20 mouse cellular contexts compared by ENCODE assay signal in genomic region chr17:72907777-72908176, GRCm38 (mm10).
"Had no signal": no experiment of that assay in that cellular context is flagged by ENCODE, and none has a peak within 500 bp of the region (broad histone marks: within the 10 kb centered on the region; RNA-seq: fewer than 3 reads in every experiment).

No protein-coding gene starts in this region.

- DNase-seq: kidney, adult 18-20 months; kidney, adult 9 months; kidney, postnatal 36 days; layer of hippocampus, postnatal 36 days; liver; liver, embryonic 13.5 days; lung, postnatal 10 days; midbrain, embryonic 14.5 days; right cerebral cortex, adult 18-20 months; right cerebral cortex, postnatal 14 days; right cerebral cortex, postnatal 4 days; thymus, adult 2 months; thymus, postnatal 25 days had no signal

- ATAC-seq: intestine, embryonic 15.5 days had no signal

- H3K27ac ChIP-seq: intestine, embryonic 15.5 days; left cerebral cortex, adult 2 months; limb, embryonic 13.5 days; liver, embryonic 13.5 days; lung, embryonic 15.5 days; neural tube, embryonic 12.5 days; stomach, postnatal 0 days had no signal

- H3K4me1 ChIP-seq: liver, embryonic 13.5 days; neural tube, embryonic 12.5 days had no signal

- H3K9me3 ChIP-seq: intestine, embryonic 15.5 days; limb, embryonic 13.5 days; liver, embryonic 13.5 days; lung, embryonic 15.5 days; neural tube, embryonic 12.5 days had no signal

- H3K4me3 ChIP-seq: intestine, embryonic 15.5 days; left cerebral cortex, adult 2 months; limb, embryonic 13.5 days; liver, embryonic 13.5 days; lung, embryonic 15.5 days; neural tube, embryonic 12.5 days had no signal

- H3K9ac ChIP-seq: intestine, embryonic 15.5 days; limb, embryonic 13.5 days; liver, embryonic 13.5 days; lung, embryonic 15.5 days; neural tube, embryonic 12.5 days had no signal

- H3K36me3 ChIP-seq: intestine, embryonic 15.5 days; limb, embryonic 13.5 days; liver, embryonic 13.5 days; lung, embryonic 15.5 days; neural tube, embryonic 12.5 days had no signal

- H3K4me2 ChIP-seq: intestine, embryonic 15.5 days; limb, embryonic 13.5 days; liver, embryonic 13.5 days; lung, embryonic 15.5 days; midbrain, embryonic 11.5 days; neural tube, embryonic 12.5 days had no signal

- H3K27me3 ChIP-seq: intestine, embryonic 15.5 days; liver, embryonic 13.5 days; lung, embryonic 15.5 days; neural tube, embryonic 12.5 days had no signal
